Mouse (Mus musculus) stomach, embryonic 14.5 days (tissue): ENCODE measurements around the gene Gsdme. TPM values are rescaled to one million over a fixed set of nuclear protein-coding genes. Genes with fewer than 3 reads are reported as not detected.

Experiments used
- ATAC-seq: fragments of 200-750 bp; cut with Nextera tagmentation; 2 replicates; pipeline ENCODE4 v1.8.0; 2017; ENCODE audit warnings: low read depth, moderate TSS enrichment; ENCODE audit not compliant: insufficient number of reproducible peaks, insufficient read depth, low FRiP score
- H3K27ac ChIP-seq: fragments of 300-500 bp; sonication (generic); 2 replicates; pipeline ENCODE4 v1.5.1; 2014; ENCODE audit warnings: mild to moderate bottlenecking, low read length, moderate library complexity, mixed read lengths
- H3K27me3 ChIP-seq: fragments of 300-500 bp; sonication (generic); 2 replicates; pipeline ENCODE4 v1.6.1; 2014; ENCODE audit warnings: low read length, control low read depth, mixed read lengths; ENCODE audit not compliant: control insufficient read depth, insufficient read depth
- H3K36me3 ChIP-seq: fragments of 300-500 bp; sonication (generic); 2 replicates; pipeline ENCODE4 v1.6.1; 2014; ENCODE audit warnings: mild to moderate bottlenecking, control low read depth, low read length, moderate library complexity, mixed read lengths; ENCODE audit not compliant: control insufficient read depth, insufficient read depth
- H3K4me1 ChIP-seq: fragments of 300-500 bp; sonication (generic); 2 replicates; pipeline ENCODE4 v1.6.1; 2014; ENCODE audit warnings: low read length, control low read depth, mixed read lengths; ENCODE audit not compliant: control insufficient read depth, insufficient read depth
- H3K4me2 ChIP-seq: fragments of 300-500 bp; sonication (generic); replicated peaks from 2 replicates; pipeline ENCODE4 v1.6.1; 2014; ENCODE audit warnings: low read depth, low read length, control low read depth
- H3K4me3 ChIP-seq: fragments of 300-500 bp; sonication (generic); 2 replicates; pipeline ENCODE4 v1.5.1; 2014; ENCODE audit warnings: low read depth, low read length, control low read depth
- H3K9ac ChIP-seq: fragments of 300-500 bp; sonication (generic); replicated peaks from 2 replicates; pipeline ENCODE4 v1.6.1; 2014; ENCODE audit warnings: low read depth, mild to moderate bottlenecking, control low read depth, low read length, moderate library complexity, mixed read lengths
- H3K9me3 ChIP-seq: fragments of 300-500 bp; sonication (generic); 2 replicates; pipeline ENCODE4 v1.6.1; 2016; ENCODE audit warnings: low read depth, low read length, control low read depth; ENCODE audit not compliant: control insufficient read depth
- WGBS: fragments of 180-500 bp; shearing (Covaris S2); extraction: QIAGEN DNeasy Blood & Tissue Kit; methylation state at CpG from one replicate; pipeline ENCODE4 v1.1.7; 2014; 5-methylcytosine and 5-hydroxymethylcytosine counted together
- polyA plus RNA-seq: library from polyadenylated mRNA; unstranded; fragments of >200 nt; fragmentation: Nextera tagmentation; extraction: Ambion mirVana; gene quantifications from 2 replicates; pipeline ENCODE4 v1.2.1, GENCODE M21; 2014

Gene Gsdme
- polyA plus RNA-seq, 1 experiment from 2014 or later, result 38.6 TPM

DNA sequence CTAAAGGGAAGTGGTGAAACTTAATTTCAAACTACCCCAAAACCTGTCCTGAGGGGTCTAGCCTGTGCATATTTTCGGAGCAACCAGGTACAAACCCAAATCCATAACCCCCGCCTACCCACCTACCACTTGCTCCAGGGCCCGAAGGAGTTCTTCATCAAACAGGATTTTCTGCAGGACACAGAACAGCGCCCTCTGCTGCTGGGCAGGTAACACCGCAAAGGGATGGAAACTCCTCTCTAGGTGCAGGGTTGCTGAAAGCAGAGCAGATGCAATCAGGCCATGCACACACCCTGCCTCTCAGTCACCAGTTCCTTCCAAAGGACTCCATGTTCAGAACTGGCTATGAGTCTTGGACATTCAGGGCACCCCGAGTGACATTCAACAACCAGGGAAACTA, 42.8 kb downstream of the Gsdme start:
- Histone ChIP-seq H3K27me3 (no peaks in the 10 kb centered on the region), H3K9me3 (no peaks in the 10 kb centered on the region), H3K27ac (no peak overlapping the region), H3K36me3 (no peaks in the 10 kb centered on the region), H3K4me3 (no peak overlapping the region), H3K4me1 (no peaks in the 10 kb centered on the region), H3K4me2 (no peak overlapping the region), H3K9ac (no peak overlapping the region)
- no peak for ATAC-seq
- WGBS, result 52% methylated on average over 6 of the region's 6 CpGs

DNA sequence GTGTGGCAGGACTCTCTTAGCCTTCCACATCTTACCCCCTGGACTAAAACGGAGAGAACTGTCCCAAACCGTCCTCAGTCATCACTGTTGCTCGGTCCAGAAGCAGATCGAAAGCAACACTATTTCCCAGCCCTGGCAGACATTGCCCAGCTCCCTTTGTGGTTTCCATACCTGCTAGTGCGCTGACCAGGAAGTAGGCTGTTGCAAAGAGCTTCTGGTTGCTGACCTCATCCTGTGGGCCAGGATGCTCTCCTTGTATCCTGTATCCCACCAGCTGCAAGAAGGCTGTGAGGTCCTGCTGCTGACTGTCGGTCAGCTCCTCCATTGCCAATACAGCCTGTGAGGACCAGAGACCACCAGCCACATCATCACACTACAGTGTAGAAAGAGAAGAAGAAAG, 44.6 kb downstream of the Gsdme start:
- no peaks in the 10 kb centered on the region for H3K4me1 ChIP-seq
- H3K9ac ChIP-seq, result no peak overlapping the region
- ATAC-seq, result no peak
- no peak overlapping the region for H3K4me2 ChIP-seq
- no peaks in the 10 kb centered on the region for H3K36me3 ChIP-seq
- no peak overlapping the region for H3K27ac ChIP-seq
- no peaks in the 10 kb centered on the region for H3K27me3 ChIP-seq
- no peak overlapping the region for H3K4me3 ChIP-seq
- H3K9me3 ChIP-seq, result no peaks in the 10 kb centered on the region
- WGBS, result 86% methylated on average over 6 of the region's 6 CpGs

- H3K4me3 ChIP-seq, result no peak overlapping the region
- H3K27ac ChIP-seq, result no peak overlapping the region
- H3K9ac ChIP-seq, result no peak overlapping the region
- 57% methylated on average over 3 of the region's 3 CpGs for WGBS
- no peaks in the 10 kb centered on the region for H3K9me3 ChIP-seq
- no peaks in the 10 kb centered on the region for H3K27me3 ChIP-seq
- H3K36me3 ChIP-seq, result no peaks in the 10 kb centered on the region
- no peaks in the 10 kb centered on the region for H3K4me1 ChIP-seq
- no peak overlapping the region for H3K4me2 ChIP-seq
- no peak for ATAC-seq
Observed at GRCm38 (mm10) chr6:50218628-50219027, 45.0 kb downstream of the Gsdme start.

- no peak overlapping the region for H3K27ac ChIP-seq
- H3K4me3 ChIP-seq, result no peak overlapping the region
- H3K4me1 ChIP-seq, result no peaks in the 10 kb centered on the region
- no peak overlapping the region for H3K4me2 ChIP-seq
- H3K27me3 ChIP-seq, result no peaks in the 10 kb centered on the region
- 86% methylated on average over 4 of the region's 4 CpGs for WGBS
- H3K36me3 ChIP-seq, result no peaks in the 10 kb centered on the region
- no peak overlapping the region for H3K9ac ChIP-seq
- H3K9me3 ChIP-seq, result no peaks in the 10 kb centered on the region
- no peak for ATAC-seq
Observed at GRCm38 (mm10) chr6:50215986-50216385, 47.7 kb downstream of the Gsdme start.

DNA sequence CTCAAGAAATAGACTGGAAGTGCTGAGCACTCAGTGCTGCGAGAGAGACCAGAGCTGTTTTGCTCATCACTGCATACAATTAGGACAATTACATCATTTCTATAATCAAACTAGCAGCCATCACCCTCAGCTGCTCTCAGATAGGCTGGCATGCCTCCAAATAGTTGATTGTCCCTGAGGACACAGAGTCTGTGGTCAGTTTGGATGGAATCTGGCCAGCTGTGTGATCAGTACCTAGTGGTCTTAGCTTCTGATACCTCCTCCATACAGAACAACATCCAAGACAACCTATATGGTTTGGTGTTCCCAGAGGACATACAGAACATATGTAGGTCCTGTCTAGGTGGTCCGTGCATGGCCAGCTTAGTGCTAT, 48.3 kb downstream of the Gsdme start:
- no peaks in the 10 kb centered on the region for H3K36me3 ChIP-seq
- ATAC-seq, result no peak
- H3K9me3 ChIP-seq, result no peaks in the 10 kb centered on the region
- H3K4me3 ChIP-seq, result no peak overlapping the region
- H3K4me2 ChIP-seq, result no peak overlapping the region
- H3K27ac ChIP-seq, result no peak overlapping the region
- H3K4me1 ChIP-seq, result no peaks in the 10 kb centered on the region
- 81% methylated on average over 2 of the region's 2 CpGs for WGBS
- H3K9ac ChIP-seq, result no peak overlapping the region
- H3K27me3 ChIP-seq, result no peaks in the 10 kb centered on the region

DNA sequence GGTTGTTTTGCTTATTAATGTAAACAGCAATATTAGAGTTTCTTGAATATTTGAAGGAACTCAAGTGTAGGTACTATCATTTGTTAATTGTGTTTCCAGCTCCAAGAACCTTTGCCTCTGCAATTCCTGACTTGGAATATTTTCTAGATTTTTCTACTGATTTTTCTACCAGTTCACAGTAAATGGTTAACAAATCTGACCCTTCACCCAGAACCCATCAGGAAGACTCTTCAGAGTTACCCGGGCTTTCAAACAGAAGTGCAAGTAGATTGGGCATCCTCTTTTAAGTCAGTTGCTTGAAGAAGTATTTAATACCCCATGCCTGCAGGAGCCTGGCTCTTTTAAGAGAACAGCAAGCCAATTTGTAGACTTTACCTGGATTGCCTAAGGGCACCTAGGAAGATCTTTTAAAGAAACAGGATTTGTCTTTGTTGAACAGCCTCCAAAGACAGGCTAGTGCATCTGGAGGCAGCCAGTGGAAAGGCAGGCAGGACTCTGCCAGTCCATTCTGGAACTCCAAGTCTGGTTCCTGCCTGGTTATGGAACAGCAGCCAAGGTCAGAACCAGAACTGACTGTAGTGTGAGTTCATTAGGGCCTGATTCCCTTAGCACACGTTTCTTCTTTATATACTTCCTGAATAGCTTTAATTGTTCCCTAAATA, 48.8 kb downstream of the Gsdme start:
- no peaks in the 10 kb centered on the region for H3K27me3 ChIP-seq
- H3K36me3 ChIP-seq, result no peaks in the 10 kb centered on the region
- no peak overlapping the region for H3K27ac ChIP-seq
- no peak overlapping the region for H3K9ac ChIP-seq
- no peak overlapping the region for H3K4me3 ChIP-seq
- no peaks in the 10 kb centered on the region for H3K9me3 ChIP-seq
- H3K4me1 ChIP-seq, result no peaks in the 10 kb centered on the region
- 51% methylated on average over 2 of the region's 2 CpGs for WGBS
- no peak overlapping the region for H3K4me2 ChIP-seq
- ATAC-seq, result no peak

DNA sequence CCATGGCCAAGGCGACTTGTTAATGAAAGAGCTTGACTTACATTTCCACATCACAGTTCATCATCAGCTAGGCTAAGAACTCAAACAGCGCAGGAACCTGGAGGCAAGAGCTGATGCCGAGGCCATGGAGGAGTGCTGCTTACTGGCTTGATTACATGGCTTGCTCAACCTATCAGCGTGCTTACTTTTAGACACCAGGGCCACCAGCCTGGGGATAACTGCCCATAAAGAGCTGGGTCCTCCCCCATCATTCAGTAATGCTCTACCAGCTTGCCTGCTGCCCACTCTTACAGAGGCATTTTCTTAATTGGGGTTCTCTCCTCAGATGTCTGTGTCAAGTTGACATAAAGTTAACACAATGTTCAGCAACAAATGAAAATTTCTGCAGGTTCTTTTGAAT, 58.6 kb downstream of the Gsdme start:
- no peak overlapping the region for H3K9ac ChIP-seq
- WGBS, result 92% methylated on average over 4 of the region's 4 CpGs
- no peaks in the 10 kb centered on the region for H3K4me1 ChIP-seq
- no peaks in the 10 kb centered on the region for H3K27me3 ChIP-seq
- H3K4me3 ChIP-seq, result no peak overlapping the region
- no peak overlapping the region for H3K27ac ChIP-seq
- no peak for ATAC-seq
- no peaks in the 10 kb centered on the region for H3K9me3 ChIP-seq
- H3K36me3 ChIP-seq, result no peaks in the 10 kb centered on the region
- H3K4me2 ChIP-seq, result no peak overlapping the region

DNA sequence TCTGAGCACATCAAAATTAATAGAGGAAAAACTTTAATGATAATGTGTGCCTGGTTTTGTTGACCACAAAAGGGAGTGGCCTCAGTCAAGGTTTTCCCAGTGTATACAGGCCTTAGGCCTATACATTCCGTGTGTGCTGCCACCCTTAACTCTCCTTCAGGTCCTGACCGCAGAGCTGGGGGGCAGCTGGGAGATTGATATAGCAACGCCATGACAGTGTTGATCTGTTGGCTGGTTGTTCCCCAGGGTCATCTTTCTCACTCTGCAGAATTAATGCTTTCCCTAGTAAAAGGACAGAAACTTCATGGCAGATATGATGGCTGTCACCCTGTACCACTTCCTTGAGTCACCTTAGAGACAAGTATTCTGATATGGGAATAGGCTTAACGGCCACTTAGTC, 59.3 kb downstream of the Gsdme start:
- Histone ChIP-seq H3K9ac (no peak overlapping the region), H3K4me2 (no peak overlapping the region), H3K27ac (no peak overlapping the region), H3K27me3 (no peaks in the 10 kb centered on the region), H3K9me3 (no peaks in the 10 kb centered on the region), H3K36me3 (no peaks in the 10 kb centered on the region), H3K4me3 (no peak overlapping the region), H3K4me1 (no peaks in the 10 kb centered on the region)
- ATAC-seq, result no peak
- 89% methylated on average over 4 of the region's 4 CpGs for WGBS

- H3K36me3 ChIP-seq, result peaks cover 5% of the 10 kb centered on the region; the same call in 1 of the 2 replicates
- H3K4me2 ChIP-seq, result no peak overlapping the region
- ATAC-seq, result no peak
- 62% methylated on average over 5 of the region's 5 CpGs for WGBS
- no peak overlapping the region for H3K9ac ChIP-seq
- H3K4me1 ChIP-seq, result no peaks in the 10 kb centered on the region
- H3K4me3 ChIP-seq, result no peak overlapping the region
- no peaks in the 10 kb centered on the region for H3K27me3 ChIP-seq
- no peak overlapping the region for H3K27ac ChIP-seq
- no peaks in the 10 kb centered on the region for H3K9me3 ChIP-seq
Observed at GRCm38 (mm10) chr6:50193851-50194250, 69.8 kb downstream of the Gsdme start.
